Mouse (Mus musculus) inflammation-experienced regulatory T-cells, adult 16 weeks (primary cell): Measurements from ENCODE around the gene 9130213A22Rik. TPM values are rescaled to one million over a fixed set of nuclear protein-coding genes. Genes with fewer than 3 reads are reported as not detected.

Experiments
- polyA plus RNA-seq: library from polyadenylated mRNA; unstranded; fragments of 100-300 nt; shearing (Covaris generic); gene quantifications from one replicate; pipeline ENCODE4 v1.2.1, GENCODE M21; 2017

Gene 9130213A22Rik
- polyA plus RNA-seq: 0.18 TPM

GRCm38 (mm10) chr11:69122336-69122951, at the start of gene 9130213A22Rik:
9130213A22Rik (minus strand) TSS chr11:69122589.

GRCm38 (mm10) chr11:69156800-69157199, 34.4 kb upstream of the 9130213A22Rik start, which contains the start of gene Alox12b:
Alox12b (plus strand) TSS chr11:69156989.

GRCm38 (mm10) chr11:69125852-69125918, 3.3 kb upstream of the 9130213A22Rik start, which contains the start of gene Aloxe3:
Aloxe3 (plus strand) TSS chr11:69125896.

GRCm38 (mm10) chr11:69120221-69121000, 2.0 kb downstream of the 9130213A22Rik start, which contains the start of gene Hes7:
Hes7 (plus strand) TSS chr11:69120404.

GRCm38 (mm10) chr11:69094697-69095429, 27.5 kb downstream of the 9130213A22Rik start, which contains the start of gene Per1:
Per1 (plus strand) TSS chr11:69095217.

GRCm38 (mm10) chr11:69088103-69088855, 34.1 kb downstream of the 9130213A22Rik start, which contains the start of gene Vamp2:
Vamp2 (plus strand) TSS chr11:69088490.

GRCm38 (mm10) chr11:69070590-69071222, 51.7 kb downstream of the 9130213A22Rik start, which contains the start of gene Tmem107:
Tmem107 (plus strand) TSS chr11:69070806.

Other genes with a start within 250 kb of the 9130213A22Rik start
- not detected for gene Rnf222, start 234.0 kb downstream of the 9130213A22Rik start, polyA plus RNA-seq
- 813 TPM for gene Rpl26, start 221.0 kb downstream of the 9130213A22Rik start, polyA plus RNA-seq
- gene Odf4, start 195.5 kb downstream of the 9130213A22Rik start, polyA plus RNA-seq: not detected
- 0.16 TPM for gene Arhgef15, start 165.1 kb downstream of the 9130213A22Rik start, polyA plus RNA-seq
- gene Slc25a35, start 154.5 kb downstream of the 9130213A22Rik start, polyA plus RNA-seq: 11.0 TPM
- 35.2 TPM for gene Rangrf, start 147.4 kb downstream of the 9130213A22Rik start, polyA plus RNA-seq
- gene Pfas, start 114.1 kb downstream of the 9130213A22Rik start, polyA plus RNA-seq: 5.3 TPM
- gene Ctc1, start 106.7 kb downstream of the 9130213A22Rik start, polyA plus RNA-seq: 29.3 TPM
- 11.1 TPM for gene Aurkb, start 76.9 kb downstream of the 9130213A22Rik start, polyA plus RNA-seq
- 6.5 TPM for gene Borcs6, start 62.9 kb downstream of the 9130213A22Rik start, polyA plus RNA-seq
- 3.6 TPM for gene Tmem107, start 51.8 kb downstream of the 9130213A22Rik start, polyA plus RNA-seq
- 71.4 TPM for gene Vamp2, start 34.1 kb downstream of the 9130213A22Rik start, polyA plus RNA-seq
- 9.8 TPM for gene Per1, start 27.4 kb downstream of the 9130213A22Rik start, polyA plus RNA-seq
- gene Hes7, start 2.2 kb downstream of the 9130213A22Rik start, polyA plus RNA-seq: not detected
- 0.10 TPM for gene Aloxe3, start 3.3 kb upstream of the 9130213A22Rik start, polyA plus RNA-seq
- not detected for gene Alox12b, start 34.4 kb upstream of the 9130213A22Rik start, polyA plus RNA-seq
- gene Alox8, start 75.3 kb upstream of the 9130213A22Rik start, polyA plus RNA-seq: 13.7 TPM
- 0.12 TPM for gene Gucy2e, start 114.4 kb upstream of the 9130213A22Rik start, polyA plus RNA-seq
- gene Cntrob, start 201.2 kb upstream of the 9130213A22Rik start, polyA plus RNA-seq: 15.9 TPM
- 106 TPM for gene Trappc1, start 201.4 kb upstream of the 9130213A22Rik start, polyA plus RNA-seq
- 2.9 TPM for gene Kcnab3, start 203.7 kb upstream of the 9130213A22Rik start, polyA plus RNA-seq
- gene Rnf227, start 217.9 kb upstream of the 9130213A22Rik start, polyA plus RNA-seq: 5.1 TPM
- 111 TPM for gene Chd3, start 246.8 kb upstream of the 9130213A22Rik start, polyA plus RNA-seq